Mouse (Mus musculus): ENCODE measurements around the gene Hs2st1.

- no peak for TF ChIP-seq POLR2A (IDR thresholded peaks at IDR 0.05; ENCODE audit: insufficient read depth, low read depth, low read length)
- TF ChIP-seq CTCF (IDR thresholded peaks at IDR 0.05; ENCODE audit: insufficient read depth, low read depth, low read length) = no peak
Observed at GRCm38 (mm10) chr3:144462679-144463078, 107.3 kb downstream of the Hs2st1 start.

Data from olfactory bulb, adult 2 months (tissue).